Mouse (Mus musculus): ENCODE data around the gene Rfpl4. TPM values are rescaled to one million over a fixed set of nuclear protein-coding genes. Genes with fewer than 3 reads are reported as not detected.
"Not testable (repeated sequence)": the region's sequence is repeated elsewhere in the genome, so short reads cannot be mapped to it uniquely, and the experiment has no call there.

Rfpl4 gene
- polyA plus RNA-seq (2016; fragmentation: Nextera tagmentation; extraction: Ambion mirVana) = not detected in 2 replicates

DNA sequence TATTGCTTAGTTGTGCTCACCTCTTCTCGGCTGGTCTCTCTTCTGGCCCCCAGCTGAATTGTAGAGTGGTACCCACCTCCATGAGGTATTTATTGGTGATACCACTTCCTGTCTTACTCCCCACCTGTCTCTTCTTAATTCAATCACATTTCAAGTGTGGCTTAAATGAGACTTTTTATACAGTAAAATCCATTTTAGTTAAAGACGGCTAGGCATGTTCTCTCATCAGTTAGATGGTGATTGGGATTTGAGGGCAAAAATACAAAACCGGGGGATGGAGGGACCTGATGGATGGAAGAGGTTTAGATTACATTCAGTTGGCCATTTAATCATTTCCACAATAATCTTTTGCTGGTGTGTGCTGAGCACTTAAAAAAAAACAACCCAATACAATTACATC is at the start of gene Rfpl4:
Gene Rfpl4, minus strand, starts transcription at position 101 of the 400 bp plus-strand sequence.
- Histone ChIP-seq H3K27me3 (replicated peaks) (no peaks in the 10 kb centered on the region), H3K36me3 (no peaks in the 10 kb centered on the region), H3K4me2 (no peak within 1 kb of the TSS), H3K27ac (ENCODE audit: poor library complexity, severe bottlenecking) (no peak within 1 kb of the TSS), H3K9me3 (replicated peaks) (no peaks in the 10 kb centered on the region), H3K4me3 (no peak within 1 kb of the TSS), H3K4me1 (replicated peaks) (no peaks in the 10 kb centered on the region), H3K9ac (no peak within 1 kb of the TSS)
- ATAC-seq (ENCODE audit: insufficient number of reproducible peaks, low FRiP score) = no peak
- WGBS = 79% methylated on average over 3 of the region's 3 CpGs

DNA sequence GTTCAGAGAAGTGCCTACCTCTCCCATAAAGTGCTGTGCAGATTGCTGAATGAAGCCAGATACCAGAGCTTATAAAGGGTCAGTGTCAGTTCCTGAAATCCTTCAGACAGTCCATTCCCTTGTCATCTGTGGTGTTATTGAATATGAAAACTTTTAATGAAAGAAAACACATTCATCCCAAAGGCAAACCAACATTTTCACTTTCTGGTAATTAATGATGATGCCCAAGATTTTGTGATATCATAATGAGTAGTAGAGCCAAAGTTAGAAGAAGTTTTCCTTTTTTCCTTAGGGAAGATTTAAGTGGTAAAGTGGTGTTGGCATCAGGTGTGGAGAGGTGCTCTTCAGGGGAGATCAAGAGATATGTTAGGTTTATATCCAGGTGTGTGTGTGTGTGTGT is 32.8 kb upstream of the Rfpl4 start, which contains the start of gene Vmn1r55:
Gene Vmn1r55, minus strand, starts transcription at position 101 of the 400 bp plus-strand sequence.
- H3K4me1 ChIP-seq (replicated peaks); H3K27ac ChIP-seq (ENCODE audit: poor library complexity, severe bottlenecking); H3K36me3 ChIP-seq; H3K4me2 ChIP-seq; H3K27me3 ChIP-seq (replicated peaks); ATAC-seq (ENCODE audit: insufficient number of reproducible peaks, low FRiP score); H3K9ac ChIP-seq; H3K9me3 ChIP-seq (replicated peaks); H3K4me3 ChIP-seq: not testable (repeated sequence)

DNA sequence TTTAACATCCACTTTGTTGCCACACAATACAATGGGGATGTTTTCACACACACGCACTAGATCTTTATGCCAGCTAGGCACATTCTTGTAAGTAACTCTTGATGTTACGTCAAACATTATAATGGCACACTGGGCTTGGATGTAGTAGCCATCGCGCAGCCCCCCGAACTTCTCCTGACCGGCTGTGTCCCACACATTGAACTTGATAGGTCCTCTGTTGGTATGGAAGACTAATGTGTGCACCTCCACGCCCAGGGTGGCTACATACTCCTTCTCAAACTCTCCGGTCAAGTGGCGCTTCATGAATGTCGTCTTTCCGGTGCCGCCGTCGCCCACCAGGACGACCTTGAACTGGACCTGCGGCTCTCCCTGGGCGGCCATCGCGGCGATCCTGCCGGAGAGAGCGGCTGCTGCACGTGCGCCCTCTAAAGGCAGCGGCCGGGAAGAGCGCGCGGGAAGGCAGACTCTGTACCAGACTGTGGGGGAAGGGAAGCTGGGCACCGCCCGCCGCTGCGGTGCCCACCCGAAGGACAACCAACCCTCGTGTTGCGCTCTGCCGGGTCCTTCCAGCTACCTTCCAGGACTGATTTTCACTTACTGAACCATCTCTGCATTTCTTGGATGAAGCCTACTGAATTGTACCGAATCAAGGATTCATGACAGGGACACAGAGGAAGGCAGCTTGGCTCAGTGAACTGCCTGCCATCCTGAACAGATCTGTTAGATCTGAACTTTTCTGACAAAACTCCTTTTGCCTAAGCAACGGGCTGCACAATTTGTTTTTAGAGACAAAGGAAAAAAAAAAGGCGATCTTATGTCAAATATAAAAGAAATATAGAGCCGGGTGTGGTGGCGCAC is 9.0 kb upstream of the Rfpl4 start, which contains the start of gene Rasl2-9:
Gene Rasl2-9, minus strand, starts transcription at position 402 of the 858 bp plus-strand sequence.
- ATAC-seq (ENCODE audit: insufficient number of reproducible peaks, low FRiP score) = peak; percentile 82
- H3K4me3 ChIP-seq = peak within 1 kb of the TSS; percentile 48
- H3K9me3 ChIP-seq (replicated peaks) = no peaks in the 10 kb centered on the region
- no peaks in the 10 kb centered on the region for H3K27me3 ChIP-seq (replicated peaks)
- peak within 1 kb of the TSS; percentile 69 for H3K9ac ChIP-seq
- H3K4me2 ChIP-seq = peak within 1 kb of the TSS; percentile 80
- H3K27ac ChIP-seq (ENCODE audit: poor library complexity, severe bottlenecking) = no peak within 1 kb of the TSS
- no peaks in the 10 kb centered on the region for H3K36me3 ChIP-seq
- H3K4me1 ChIP-seq (replicated peaks) = 0 out of 2 replicates have a peak, but pooled peaks cover 5% of the 10 kb centered on the region
- WGBS = 18% methylated on average over 42 of the region's 42 CpGs

DNA sequence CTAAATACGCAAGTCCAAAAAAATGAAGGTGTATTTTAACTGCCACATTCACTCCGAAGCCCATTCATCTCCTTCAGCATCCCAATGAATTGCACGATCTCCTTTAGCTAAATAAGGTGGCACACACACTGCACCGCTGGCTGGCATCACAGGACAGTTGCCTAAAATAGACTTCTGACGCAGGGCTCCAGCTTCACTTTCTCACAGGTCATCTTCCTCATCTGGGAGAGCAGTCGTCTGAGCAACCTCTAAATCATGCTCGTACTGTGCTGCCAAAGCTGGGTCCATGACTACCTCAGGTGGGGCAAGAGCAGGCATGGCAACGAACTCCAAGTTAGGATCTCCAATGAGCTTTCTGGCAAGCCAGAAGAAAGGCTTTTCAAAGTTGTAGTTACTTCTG is 8.3 kb upstream of the Rfpl4 start:
- no peak overlapping the region for H3K27ac ChIP-seq (ENCODE audit: poor library complexity, severe bottlenecking)
- no peaks in the 10 kb centered on the region for H3K9me3 ChIP-seq (replicated peaks)
- H3K4me3 ChIP-seq = no peak overlapping the region
- ATAC-seq (ENCODE audit: insufficient number of reproducible peaks, low FRiP score) = no peak
- 0 out of 2 replicates have a peak, but pooled peaks cover 5% of the 10 kb centered on the region for H3K4me1 ChIP-seq (replicated peaks)
- no peaks in the 10 kb centered on the region for H3K36me3 ChIP-seq
- H3K4me2 ChIP-seq = peak overlapping the region; percentile 80
- H3K9ac ChIP-seq = no peak overlapping the region
- 76% methylated on average over 8 of the region's 8 CpGs for WGBS
- H3K27me3 ChIP-seq (replicated peaks) = no peaks in the 10 kb centered on the region

DNA sequence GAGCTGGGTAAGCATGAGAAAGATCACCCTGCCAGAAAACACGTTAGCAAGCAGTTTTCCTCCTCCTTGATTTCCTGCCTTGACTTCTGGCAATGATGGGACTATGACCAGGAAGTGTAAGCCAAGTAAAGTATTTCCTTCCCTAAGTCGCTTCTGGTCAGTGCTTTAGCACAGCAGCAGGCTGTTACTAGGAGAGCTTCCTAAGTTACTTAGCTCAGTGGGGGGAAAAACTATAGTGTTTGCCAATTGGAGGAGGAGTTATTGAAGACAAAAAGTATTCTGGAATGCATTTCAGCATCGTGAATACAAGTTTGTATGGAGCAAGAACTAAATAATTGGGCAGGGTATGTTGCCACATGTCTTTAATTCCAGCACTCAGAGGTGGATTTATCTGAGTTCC is 4.0 kb downstream of the Rfpl4 start:
- Histone ChIP-seq H3K4me3 (no peak overlapping the region), H3K9ac (no peak overlapping the region), H3K36me3 (no peaks in the 10 kb centered on the region), H3K4me2 (no peak overlapping the region), H3K9me3 (replicated peaks) (no peaks in the 10 kb centered on the region), H3K27me3 (replicated peaks) (no peaks in the 10 kb centered on the region), H3K27ac (ENCODE audit: poor library complexity, severe bottlenecking) (no peak overlapping the region), H3K4me1 (replicated peaks) (0 out of 2 replicates have a peak, but pooled peaks cover 4% of the 10 kb centered on the region)
- no peak for ATAC-seq (ENCODE audit: insufficient number of reproducible peaks, low FRiP score)
- 44% methylated on average over 3 of the region's 3 CpGs for WGBS

DNA sequence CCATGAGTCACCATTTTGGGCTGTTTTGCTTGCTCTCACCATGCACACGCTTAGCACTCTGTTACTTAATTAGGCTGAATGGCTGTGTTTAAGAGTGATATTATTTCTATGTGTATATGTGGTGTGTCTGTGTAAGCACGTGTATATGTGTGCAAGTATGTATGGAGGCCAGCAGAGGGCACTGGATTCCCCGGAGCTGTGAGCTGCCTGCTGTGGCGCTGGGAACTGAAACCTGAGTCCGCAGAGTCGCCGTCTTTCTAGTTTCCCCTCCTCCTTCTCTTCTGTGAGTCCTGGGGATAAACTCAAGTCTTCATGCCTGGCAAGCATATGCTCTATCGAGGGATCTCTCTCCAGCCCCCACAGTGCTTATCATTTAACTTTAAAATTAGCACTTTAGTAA is 7.4 kb downstream of the Rfpl4 start:
- Histone ChIP-seq H3K36me3 (no peaks in the 10 kb centered on the region), H3K27me3 (replicated peaks) (no peaks in the 10 kb centered on the region), H3K4me2 (no peak overlapping the region), H3K27ac (ENCODE audit: poor library complexity, severe bottlenecking) (no peak overlapping the region), H3K9me3 (replicated peaks) (no peaks in the 10 kb centered on the region), H3K4me3 (no peak overlapping the region), H3K4me1 (replicated peaks) (0 out of 2 replicates have a peak, but pooled peaks cover 4% of the 10 kb centered on the region), H3K9ac (no peak overlapping the region)
- no peak for ATAC-seq (ENCODE audit: insufficient number of reproducible peaks, low FRiP score)
- WGBS = 78% methylated on average over 8 of the region's 8 CpGs

DNA sequence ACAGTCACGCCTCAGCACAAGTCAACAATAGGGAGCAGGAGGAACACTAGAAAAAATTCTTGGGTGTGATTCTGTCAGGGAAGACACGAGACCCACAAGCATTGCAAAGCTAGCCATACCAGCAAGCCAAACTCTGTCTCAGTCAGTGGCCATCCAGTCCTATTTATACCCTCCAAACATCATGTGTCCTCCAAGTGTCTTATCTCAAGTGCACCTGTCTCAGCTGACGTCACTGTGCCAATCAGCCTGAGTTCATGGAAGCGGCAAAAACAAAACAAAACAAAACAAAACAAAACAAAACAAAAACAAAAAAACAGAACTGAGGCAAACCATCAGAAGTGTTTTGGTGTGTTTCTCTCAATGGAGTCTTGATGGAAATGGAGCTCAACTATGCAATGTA is 8.5 kb downstream of the Rfpl4 start:
- H3K27ac ChIP-seq (ENCODE audit: poor library complexity, severe bottlenecking) = no peak overlapping the region
- H3K4me2 ChIP-seq = no peak overlapping the region
- ATAC-seq (ENCODE audit: insufficient number of reproducible peaks, low FRiP score) = peak; percentile 45; the same call in 1 of the 2 replicates
- H3K4me3 ChIP-seq = no peak overlapping the region
- no peak overlapping the region for H3K9ac ChIP-seq
- H3K4me1 ChIP-seq (replicated peaks) = 0 out of 2 replicates have a peak, but pooled peaks cover 4% of the 10 kb centered on the region
- H3K27me3 ChIP-seq (replicated peaks) = no peaks in the 10 kb centered on the region
- no peaks in the 10 kb centered on the region for H3K36me3 ChIP-seq
- no peaks in the 10 kb centered on the region for H3K9me3 ChIP-seq (replicated peaks)
- WGBS = 53% methylated on average over 4 of the region's 4 CpGs

DNA sequence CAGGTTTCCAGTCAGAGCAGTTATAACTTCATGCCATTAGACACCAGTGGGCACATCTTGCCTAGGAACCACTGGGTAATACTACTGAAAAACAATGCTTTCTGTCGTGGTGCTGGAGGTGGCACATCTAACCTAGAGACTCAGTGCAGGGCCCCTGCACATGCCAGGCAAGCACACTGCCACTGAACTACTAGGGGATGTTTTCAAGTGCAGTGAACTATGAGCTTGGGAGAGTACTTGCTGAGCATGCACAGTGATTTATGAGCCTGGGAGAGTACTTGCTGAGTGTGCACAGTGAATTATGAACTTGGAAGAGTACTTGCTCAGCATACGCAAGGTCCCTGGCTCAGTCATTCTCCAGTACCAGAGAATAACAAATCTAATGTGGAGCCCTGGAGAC is 14.2 kb downstream of the Rfpl4 start:
- no peak overlapping the region for H3K4me3 ChIP-seq
- H3K9ac ChIP-seq = no peak overlapping the region
- H3K9me3 ChIP-seq (replicated peaks) = no peaks in the 10 kb centered on the region
- H3K27me3 ChIP-seq (replicated peaks) = no peaks in the 10 kb centered on the region
- H3K4me2 ChIP-seq = no peak overlapping the region
- ATAC-seq (ENCODE audit: insufficient number of reproducible peaks, low FRiP score) = no peak
- H3K27ac ChIP-seq (ENCODE audit: poor library complexity, severe bottlenecking) = no peak overlapping the region
- H3K4me1 ChIP-seq (replicated peaks) = no peaks in the 10 kb centered on the region
- WGBS = 91% methylated on average over 2 of the region's 2 CpGs
- H3K36me3 ChIP-seq = peaks cover 21% of the 10 kb centered on the region

DNA sequence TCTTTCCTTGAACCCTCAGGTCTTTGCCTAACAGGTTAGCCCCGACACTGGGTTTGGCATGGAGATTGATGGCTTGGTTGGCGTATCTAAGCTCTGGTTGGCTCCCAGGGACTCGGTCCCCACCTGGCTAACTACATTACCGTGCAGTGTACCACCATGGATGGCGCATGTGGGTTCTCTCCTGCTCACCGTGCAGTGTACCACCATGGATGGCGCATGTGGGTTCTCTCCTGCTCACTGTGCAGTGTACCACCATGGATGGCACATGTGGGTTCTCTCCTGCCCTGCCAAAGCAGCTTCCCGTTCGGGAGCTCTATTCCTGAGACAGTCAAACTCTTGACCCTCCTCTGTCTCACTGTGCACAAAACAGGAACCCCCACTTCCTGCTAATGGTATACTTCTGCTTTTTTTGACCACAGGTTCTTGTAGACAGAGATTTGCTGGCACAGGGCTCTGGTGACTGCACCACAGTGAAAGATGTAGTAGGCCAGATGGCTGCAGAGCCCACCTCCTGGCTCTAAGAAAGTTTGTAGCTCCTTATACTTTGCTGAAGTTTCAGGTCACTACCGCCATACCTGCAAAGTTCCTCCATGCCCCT is 15.6 kb downstream of the Rfpl4 start:
- ATAC-seq (ENCODE audit: insufficient number of reproducible peaks, low FRiP score) = no peak

DNA sequence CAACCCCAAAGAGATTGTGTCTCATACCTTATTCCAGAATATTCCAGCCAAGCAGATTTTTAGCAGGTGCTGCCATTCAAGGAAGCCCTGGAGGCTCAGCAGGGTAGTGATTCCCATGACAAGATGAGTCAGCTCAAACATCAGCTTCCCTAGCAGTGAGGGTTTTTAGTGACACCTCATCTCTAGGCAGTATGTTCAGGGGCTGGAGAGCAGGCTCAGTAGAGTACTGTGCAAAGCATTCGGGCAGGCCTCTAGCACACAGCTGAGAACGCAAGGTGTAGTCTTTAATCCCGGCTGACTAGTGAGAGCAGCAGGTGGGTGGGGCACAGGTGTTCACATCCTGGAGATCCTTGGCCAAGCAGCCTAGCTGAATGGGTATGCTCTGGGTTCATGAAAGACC is 17.0 kb downstream of the Rfpl4 start:
- Histone ChIP-seq H3K4me1 (replicated peaks) (no peaks in the 10 kb centered on the region), H3K27ac (ENCODE audit: poor library complexity, severe bottlenecking) (no peak overlapping the region), H3K9ac (no peak overlapping the region), H3K36me3 (peaks cover 49% of the 10 kb centered on the region), H3K27me3 (replicated peaks) (no peaks in the 10 kb centered on the region), H3K4me3 (no peak overlapping the region), H3K9me3 (replicated peaks) (no peaks in the 10 kb centered on the region), H3K4me2 (no peak overlapping the region)
- ATAC-seq (ENCODE audit: insufficient number of reproducible peaks, low FRiP score) = no peak
- WGBS = 81% methylated on average over 3 of the region's 3 CpGs

More for the DNA sequence above, 15.6 kb downstream of the Rfpl4 start:
- 84% methylated on average over 10 of the region's 10 CpGs for WGBS
- H3K4me3 ChIP-seq = no peak overlapping the region
- no peak overlapping the region for H3K27ac ChIP-seq (ENCODE audit: poor library complexity, severe bottlenecking)
- H3K27me3 ChIP-seq (replicated peaks) = no peaks in the 10 kb centered on the region
- H3K9ac ChIP-seq = no peak overlapping the region
- H3K9me3 ChIP-seq (replicated peaks) = no peaks in the 10 kb centered on the region
- no peaks in the 10 kb centered on the region for H3K4me1 ChIP-seq (replicated peaks)
- H3K4me2 ChIP-seq = no peak overlapping the region
- H3K36me3 ChIP-seq = peaks cover 35% of the 10 kb centered on the region

DNA sequence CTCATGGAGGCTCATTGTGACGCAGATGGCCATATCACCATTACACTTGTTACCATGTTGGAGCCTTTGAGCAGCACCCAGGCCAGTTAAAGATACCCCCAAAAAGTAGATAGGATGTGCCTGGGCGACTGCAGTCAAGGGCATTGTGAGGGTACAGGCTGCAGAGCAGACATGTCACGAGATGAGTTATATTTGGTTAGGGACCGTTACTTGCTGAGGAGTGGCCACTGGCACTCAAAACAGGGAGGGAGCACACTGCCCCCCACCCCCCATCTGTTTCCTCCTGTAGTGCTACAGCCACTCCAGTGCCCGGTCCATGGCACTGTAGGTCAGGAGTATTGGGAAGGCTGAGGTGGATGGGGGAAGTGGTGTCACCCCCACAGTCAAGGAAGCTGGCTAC is 18.0 kb downstream of the Rfpl4 start:
- ATAC-seq (ENCODE audit: insufficient number of reproducible peaks, low FRiP score) = no peak
- Histone ChIP-seq H3K4me2 (no peak overlapping the region), H3K27me3 (replicated peaks) (no peaks in the 10 kb centered on the region), H3K4me3 (no peak overlapping the region), H3K9ac (no peak overlapping the region), H3K4me1 (replicated peaks) (no peaks in the 10 kb centered on the region), H3K36me3 (peaks cover 59% of the 10 kb centered on the region), H3K27ac (ENCODE audit: poor library complexity, severe bottlenecking) (no peak overlapping the region), H3K9me3 (replicated peaks) (no peaks in the 10 kb centered on the region)
- 81% methylated on average over 5 of the region's 5 CpGs for WGBS
